Mouse (Mus musculus) megakaryocyte, embryonic 14.5 days (primary cell): ENCODE data around the gene Ints6l.

Source experiments
- FLI1 ChIP-seq: IDR thresholded peaks from 2 replicates; pipeline ENCODE4 v1.6.1; 2012; ENCODE audit warnings: low read length, inconsistent platforms, mixed read lengths
- GATA1 ChIP-seq: IDR thresholded peaks from 3 replicates; pipeline ENCODE4 v1.6.1; 2012; ENCODE audit warnings: mixed read lengths, low read length, inconsistent platforms, borderline replicate concordance

DNA sequence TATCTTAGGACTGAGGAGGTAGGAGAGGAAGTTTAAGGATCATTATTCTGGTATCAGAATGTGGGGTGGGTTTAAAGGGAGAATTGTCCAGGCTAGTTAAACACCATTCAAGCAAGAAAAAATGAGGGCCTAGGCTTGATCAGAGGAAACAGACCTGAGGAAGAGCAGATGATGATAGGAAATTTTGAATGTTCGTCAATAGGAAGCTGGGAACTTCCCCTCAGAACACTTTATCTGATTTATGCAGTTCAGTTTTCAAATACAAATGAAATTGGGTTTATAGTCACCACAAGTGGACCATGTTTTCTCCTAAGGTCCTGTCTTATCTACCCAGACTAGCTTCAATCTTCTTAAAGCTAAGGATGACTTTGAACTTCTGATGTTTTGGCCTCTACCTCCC is 49.2 kb upstream of the Ints6l start:
- TF ChIP-seq FLI1 (no peak), GATA1 (no peak)
